Mouse (Mus musculus): ENCODE results near the gene Cmss1. TPM values are rescaled to one million over a fixed set of nuclear protein-coding genes. Genes with fewer than 3 reads are reported as not detected.

Cmss1 gene
- polyA plus RNA-seq, 1 experiment, result 9.0 TPM

DNA sequence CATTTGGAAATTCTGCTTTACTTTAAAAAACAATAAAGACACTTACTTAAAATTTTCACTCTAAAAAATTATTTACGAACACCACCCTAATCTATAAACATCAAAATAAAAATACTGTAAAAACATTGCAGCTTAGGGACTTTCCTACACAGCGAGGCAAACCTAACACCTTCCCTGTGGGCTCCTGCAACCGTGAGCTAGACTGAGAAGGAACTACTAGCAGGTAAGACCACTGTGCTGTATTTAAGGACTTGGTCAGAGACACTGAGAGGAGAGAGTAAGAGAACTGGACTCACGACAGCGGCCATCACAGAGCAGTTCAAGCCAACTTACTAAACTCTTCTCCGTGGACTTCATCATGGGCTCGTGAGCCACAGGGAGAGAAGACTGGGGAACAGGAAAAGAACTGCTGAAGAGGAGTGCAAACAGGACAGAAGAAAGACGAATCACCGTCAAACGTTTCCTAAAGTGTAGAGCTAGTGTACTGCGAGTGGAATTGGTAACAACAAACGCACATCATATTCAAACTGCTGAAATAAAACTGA lies 136.3 kb downstream of the Cmss1 start:
- Histone ChIP-seq H3K4me1 (ENCODE audit: control insufficient read depth, insufficient read depth, low read length) (peaks cover 4% of the 10 kb centered on the region; the same call in 1 of the 2 replicates), H3K4me3 (ENCODE audit: insufficient read depth, low read length) (no peak overlapping the region), H3K27ac (ENCODE audit: insufficient read depth, low read length) (no peak overlapping the region)
- TF ChIP-seq CTCF (IDR thresholded peaks at IDR 0.05; ENCODE audit: borderline replicate concordance, insufficient read depth, low read length) (no peak), POLR2A (IDR thresholded peaks at IDR 0.05; ENCODE audit: low read depth, low read length) (no peak)

DNA sequence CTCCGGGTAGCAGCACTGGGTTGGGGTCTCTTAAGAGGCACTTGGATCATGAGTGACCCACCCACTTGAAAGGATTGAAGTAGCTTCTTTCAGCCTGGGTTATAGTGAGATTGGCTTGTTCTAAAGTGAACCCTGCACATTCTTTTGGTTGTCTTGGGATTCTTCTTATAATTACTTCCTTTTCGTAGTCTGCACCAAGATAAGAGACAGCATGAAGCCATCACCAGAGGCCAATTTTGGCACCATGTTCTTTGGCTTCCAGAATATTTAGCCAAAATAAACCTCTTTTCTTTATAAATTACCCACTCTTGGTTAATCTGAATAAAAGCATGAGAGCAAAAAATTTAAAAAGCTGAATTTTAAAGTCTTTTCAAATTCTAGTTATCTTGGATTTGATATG lies 136.8 kb downstream of the Cmss1 start:
- TF ChIP-seq POLR2A (IDR thresholded peaks at IDR 0.05; ENCODE audit: low read depth, low read length) (no peak), CTCF (IDR thresholded peaks at IDR 0.05; ENCODE audit: borderline replicate concordance, insufficient read depth, low read length) (no peak)
- Histone ChIP-seq H3K4me3 (ENCODE audit: insufficient read depth, low read length) (no peak overlapping the region), H3K4me1 (ENCODE audit: control insufficient read depth, insufficient read depth, low read length) (peaks cover 4% of the 10 kb centered on the region; the same call in 1 of the 2 replicates), H3K27ac (ENCODE audit: insufficient read depth, low read length) (no peak overlapping the region)

DNA sequence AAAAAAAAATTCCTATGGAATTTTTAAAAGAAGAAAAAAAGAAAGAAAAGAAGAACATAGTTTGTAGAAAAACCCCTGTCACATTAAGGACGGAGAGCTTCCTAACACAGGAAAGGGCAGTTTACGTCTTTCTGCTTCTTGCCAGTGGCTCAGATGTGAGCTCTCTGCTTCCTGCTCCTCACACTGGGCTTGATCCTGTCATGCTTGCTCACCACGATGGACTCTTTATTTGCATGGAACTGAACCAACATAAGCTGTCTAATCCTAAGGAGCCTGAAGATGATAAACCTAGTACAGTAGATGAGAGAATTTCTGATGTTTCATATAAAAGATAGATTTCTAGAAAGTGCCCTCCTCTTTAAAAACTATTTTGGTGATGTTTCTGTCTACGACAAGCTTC lies 137.4 kb downstream of the Cmss1 start:
- no peak for TF ChIP-seq CTCF (IDR thresholded peaks at IDR 0.05; ENCODE audit: borderline replicate concordance, insufficient read depth, low read length)
- H3K4me3 ChIP-seq (ENCODE audit: insufficient read depth, low read length), result no peak overlapping the region
- H3K27ac ChIP-seq (ENCODE audit: insufficient read depth, low read length), result no peak overlapping the region
- peaks cover 4% of the 10 kb centered on the region; the same call in 1 of the 2 replicates for H3K4me1 ChIP-seq (ENCODE audit: control insufficient read depth, insufficient read depth, low read length)

DNA sequence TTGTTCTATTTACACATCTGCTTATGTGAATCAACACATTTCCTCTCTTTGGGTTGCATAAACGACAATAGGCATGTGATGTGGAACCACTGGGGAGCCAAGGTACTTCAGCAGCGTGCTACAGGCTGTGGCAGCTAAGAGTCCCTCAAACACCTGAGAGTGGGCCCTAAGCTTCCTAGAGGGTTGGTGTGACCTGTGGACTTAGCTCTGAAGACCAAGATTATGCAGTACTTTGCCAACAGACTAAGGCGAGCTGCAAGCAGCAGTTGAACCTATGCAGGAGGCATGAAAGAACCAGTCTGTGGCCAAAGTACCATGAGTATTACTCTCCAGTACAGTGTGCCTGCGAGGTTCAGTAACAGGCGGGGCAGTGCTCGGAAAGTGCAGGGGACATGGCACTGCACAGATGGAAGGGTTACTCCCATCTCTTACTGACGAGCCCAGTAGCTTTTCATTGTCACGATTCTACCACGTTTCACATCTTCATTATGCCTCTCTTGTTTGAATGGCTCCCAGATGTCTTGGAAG lies 141.2 kb downstream of the Cmss1 start:
- no peak for TF ChIP-seq CTCF (IDR thresholded peaks at IDR 0.05; ENCODE audit: borderline replicate concordance, insufficient read depth, low read length)
- TF ChIP-seq POLR2A (IDR thresholded peaks at IDR 0.05; ENCODE audit: low read depth, low read length), result no peak
- H3K27ac ChIP-seq (ENCODE audit: insufficient read depth, low read length), result no peak overlapping the region
- H3K4me3 ChIP-seq (ENCODE audit: insufficient read depth, low read length), result no peak overlapping the region
- H3K4me1 ChIP-seq (ENCODE audit: control insufficient read depth, insufficient read depth, low read length), result peaks cover 4% of the 10 kb centered on the region; the same call in 1 of the 2 replicates

DNA sequence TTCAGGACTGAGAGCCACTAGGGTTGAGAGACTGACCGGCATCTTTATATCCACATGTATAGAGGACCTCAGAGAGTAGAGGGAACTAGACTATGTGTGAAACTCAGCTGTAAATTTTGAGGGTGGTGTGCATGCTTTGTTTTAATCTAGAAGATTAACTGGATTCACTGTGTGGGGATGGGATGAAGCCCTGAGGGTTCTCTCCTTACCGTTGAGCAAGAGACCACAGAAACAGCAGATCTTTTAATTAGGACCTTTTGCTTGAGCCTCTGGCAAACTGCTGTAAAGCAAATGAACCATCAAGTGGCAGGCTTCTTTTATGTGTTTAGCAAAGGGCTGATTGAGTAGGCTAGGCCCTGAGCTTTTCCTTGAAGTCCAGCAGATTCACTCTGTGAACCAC lies 150.7 kb downstream of the Cmss1 start:
- H3K27ac ChIP-seq (ENCODE audit: insufficient read depth, low read length), result no peak overlapping the region
- no peak overlapping the region for H3K4me3 ChIP-seq (ENCODE audit: insufficient read depth, low read length)
- TF ChIP-seq CTCF (IDR thresholded peaks at IDR 0.05; ENCODE audit: borderline replicate concordance, insufficient read depth, low read length) (no peak), POLR2A (IDR thresholded peaks at IDR 0.05; ENCODE audit: low read depth, low read length) (no peak)
- H3K4me1 ChIP-seq (ENCODE audit: control insufficient read depth, insufficient read depth, low read length), result no peaks in the 10 kb centered on the region; the same call in 1 of the 2 replicates

DNA sequence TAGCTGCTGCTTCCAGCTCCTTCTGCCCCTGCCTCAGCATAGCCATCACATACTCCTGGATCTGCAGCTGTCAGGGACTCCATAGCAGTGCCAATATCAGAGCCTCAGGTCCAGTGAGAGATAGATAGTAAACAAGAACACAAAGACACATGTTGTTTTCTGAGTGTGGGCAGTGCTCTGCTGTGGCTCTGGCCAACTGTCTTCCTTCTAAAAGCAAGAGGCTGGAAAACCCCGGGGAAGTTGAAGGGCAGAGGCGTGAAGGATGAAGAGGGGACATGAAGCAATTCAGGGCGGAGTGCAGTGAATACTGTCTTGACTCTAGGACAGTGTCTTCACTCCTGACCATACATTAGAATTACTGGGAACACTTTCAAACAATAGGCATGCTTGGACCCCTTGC lies 151.1 kb downstream of the Cmss1 start:
- H3K27ac ChIP-seq (ENCODE audit: insufficient read depth, low read length), result no peak overlapping the region
- H3K4me3 ChIP-seq (ENCODE audit: insufficient read depth, low read length), result no peak overlapping the region
- no peaks in the 10 kb centered on the region; the same call in 1 of the 2 replicates for H3K4me1 ChIP-seq (ENCODE audit: control insufficient read depth, insufficient read depth, low read length)
- TF ChIP-seq POLR2A (IDR thresholded peaks at IDR 0.05; ENCODE audit: low read depth, low read length) (no peak), CTCF (IDR thresholded peaks at IDR 0.05; ENCODE audit: borderline replicate concordance, insufficient read depth, low read length) (no peak)

DNA sequence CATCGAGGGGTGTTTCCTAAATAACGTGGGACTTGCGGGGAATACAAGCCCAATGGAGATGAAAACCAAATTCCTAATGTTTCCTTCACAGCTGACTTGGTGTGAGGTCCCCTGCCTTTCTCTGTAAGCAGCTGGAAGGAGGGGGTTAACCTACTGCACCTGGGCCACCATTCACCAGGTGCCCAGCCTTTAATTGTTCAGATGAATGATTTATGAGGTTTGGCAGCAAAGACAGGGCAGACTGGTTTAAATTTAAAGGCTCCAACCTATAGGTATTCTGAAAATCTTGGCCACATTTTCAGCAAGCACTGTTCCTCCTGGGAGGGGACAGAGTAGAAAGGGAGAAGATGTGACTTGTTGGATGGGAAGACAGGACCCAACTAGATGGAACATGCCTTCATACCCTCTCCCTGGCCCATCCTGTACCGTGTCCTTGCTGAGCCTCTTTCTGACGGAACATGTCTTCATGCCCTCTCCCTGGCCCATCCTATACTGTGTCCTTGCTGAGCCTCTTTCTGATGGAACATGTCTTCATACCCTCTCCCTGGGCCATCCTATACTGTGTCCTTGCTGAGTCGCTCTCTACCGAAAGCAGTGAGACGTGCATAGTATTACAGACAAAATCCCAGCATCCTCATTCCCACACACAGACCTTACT lies 152.4 kb downstream of the Cmss1 start:
- Histone ChIP-seq H3K4me3 (ENCODE audit: insufficient read depth, low read length) (no peak overlapping the region), H3K27ac (ENCODE audit: insufficient read depth, low read length) (no peak overlapping the region), H3K4me1 (ENCODE audit: control insufficient read depth, insufficient read depth, low read length) (no peaks in the 10 kb centered on the region; the same call in 1 of the 2 replicates)
- TF ChIP-seq CTCF (IDR thresholded peaks at IDR 0.05; ENCODE audit: borderline replicate concordance, insufficient read depth, low read length) (no peak), POLR2A (IDR thresholded peaks at IDR 0.05; ENCODE audit: low read depth, low read length) (no peak)

DNA sequence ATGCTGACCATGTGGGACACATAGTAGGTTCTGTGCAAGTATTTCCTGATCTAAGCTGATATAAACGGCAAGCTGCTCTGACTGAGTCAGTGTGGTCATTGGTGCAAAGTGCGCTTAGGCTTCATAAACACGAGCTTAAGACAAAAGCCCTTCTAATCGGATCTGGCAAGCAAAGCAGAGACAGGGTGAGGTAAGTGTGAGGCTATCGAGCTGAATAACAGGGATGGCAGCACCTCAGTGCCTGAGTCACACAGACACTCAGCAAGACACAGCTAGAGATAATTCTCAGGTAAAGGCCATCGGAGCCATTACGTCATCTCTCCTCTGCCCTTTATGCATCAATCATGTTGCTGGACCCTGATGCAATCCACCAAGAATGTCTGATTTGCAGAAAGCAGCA lies 153.7 kb downstream of the Cmss1 start:
- no peak overlapping the region for H3K4me3 ChIP-seq (ENCODE audit: insufficient read depth, low read length)
- H3K27ac ChIP-seq (ENCODE audit: insufficient read depth, low read length), result no peak overlapping the region
- no peak for TF ChIP-seq POLR2A (IDR thresholded peaks at IDR 0.05; ENCODE audit: low read depth, low read length)
- TF ChIP-seq CTCF (IDR thresholded peaks at IDR 0.05; ENCODE audit: borderline replicate concordance, insufficient read depth, low read length), result no peak
- no peaks in the 10 kb centered on the region; the same call in 1 of the 2 replicates for H3K4me1 ChIP-seq (ENCODE audit: control insufficient read depth, insufficient read depth, low read length)

DNA sequence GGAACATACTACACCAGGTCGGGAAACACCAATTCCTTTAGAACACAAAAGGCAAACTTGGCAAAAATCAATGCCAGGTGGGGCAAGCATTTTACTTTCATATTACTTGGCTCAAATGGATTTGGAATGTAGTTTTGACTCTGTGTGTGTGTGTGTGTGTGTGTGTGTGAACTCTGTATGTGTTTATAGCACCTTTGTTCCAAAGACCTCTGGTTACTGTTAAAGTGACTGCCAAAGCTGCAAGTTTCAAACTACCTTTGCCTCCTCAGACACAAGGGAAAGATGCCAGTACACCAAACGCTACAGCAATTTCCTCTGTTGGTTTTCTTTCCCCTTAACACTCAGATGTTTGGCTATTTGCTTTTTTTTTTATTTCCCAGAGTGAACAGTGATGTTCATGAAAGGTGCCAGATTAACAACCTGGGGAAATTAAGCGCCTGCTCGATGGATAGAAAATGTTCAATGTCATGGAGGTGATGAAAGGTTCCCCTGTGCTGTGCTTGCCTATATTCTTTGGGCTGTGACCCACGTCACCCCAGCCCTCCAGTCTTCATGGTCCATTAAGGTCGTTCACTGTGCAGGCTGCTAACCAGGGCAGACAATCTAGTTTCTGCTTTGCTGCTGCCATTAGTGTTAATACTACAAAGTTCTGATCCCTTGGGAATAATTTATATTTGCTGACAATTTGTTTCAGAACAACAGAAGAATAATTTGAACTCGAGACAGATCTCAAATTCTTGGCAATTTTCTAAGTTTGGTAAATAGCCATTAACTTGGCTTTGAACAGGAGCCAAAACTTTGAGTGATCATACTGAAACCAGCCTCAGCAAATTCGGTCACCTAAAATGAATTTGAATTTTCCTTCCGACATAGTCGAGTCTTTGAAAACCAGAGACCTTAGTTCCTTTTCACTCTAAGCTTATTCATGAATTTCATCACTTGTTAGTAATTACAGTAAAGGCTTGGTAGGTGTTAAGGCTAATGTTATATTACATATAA lies 161.3 kb downstream of the Cmss1 start:
- H3K27ac ChIP-seq (ENCODE audit: insufficient read depth, low read length), result no peak overlapping the region
- H3K4me1 ChIP-seq (ENCODE audit: control insufficient read depth, insufficient read depth, low read length), result peaks cover 2% of the 10 kb centered on the region
- TF ChIP-seq CTCF (IDR thresholded peaks at IDR 0.05; ENCODE audit: borderline replicate concordance, insufficient read depth, low read length) (no peak), POLR2A (IDR thresholded peaks at IDR 0.05; ENCODE audit: low read depth, low read length) (no peak)
- H3K4me3 ChIP-seq (ENCODE audit: insufficient read depth, low read length), result no peak overlapping the region

All from embryonic fibroblast, embryonic 13.5 days (primary cell).